Mouse (Mus musculus): ENCODE measurements around the gene Arsg.

GRCm38 (mm10) chr11:109545700-109546143, 72.5 kb downstream of the Arsg start:
- no peak for TF ChIP-seq CTCF (IDR thresholded peaks at IDR 0.05; ENCODE audit: low read depth, low read length)
- TF ChIP-seq POLR2A (IDR thresholded peaks at IDR 0.05; ENCODE audit: insufficient read depth, low read length), result no peak
- TF ChIP-seq EP300 (IDR thresholded peaks at IDR 0.05; ENCODE audit: insufficient read depth, low read depth, low read length), result no peak

All from ES-Bruce4 (cell line).